Mouse (Mus musculus): ENCODE data around the gene Rnase9. TPM values are rescaled to one million over a fixed set of nuclear protein-coding genes. Genes with fewer than 3 reads are reported as not detected.

Rnase9 gene
- total RNA-seq, 2 experiments from 2014 or later, result not detected

Other genes with a start within 250 kb of the Rnase9 start
- gene Ccnb1ip1, start 234.1 kb downstream of the Rnase9 start, total RNA-seq (2021), result not detected
- 10 to 100 TPM; 25.3 to 31.1 TPM for gene Parp2, start 234.0 kb downstream of the Rnase9 start, total RNA-seq (2021)
- 1 to 10 TPM; 2.0 to 4.6 TPM for gene Tep1, start 171.3 kb downstream of the Rnase9 start, total RNA-seq (2021)
- 1 to 10 TPM; 3.6 to 5.2 TPM for gene Klhl33, start 144.4 kb downstream of the Rnase9 start, total RNA-seq (2021)
- gene Osgep, start 117.0 kb downstream of the Rnase9 start, total RNA-seq (2021), result 10 to 100 TPM; 37.3 to 44.1 TPM
- 10 to 100 TPM; 67.9 to 72.3 TPM for gene Apex1, start 116.9 kb downstream of the Rnase9 start, total RNA-seq (2021)
- gene Pip4p1, start 111.0 kb downstream of the Rnase9 start, total RNA-seq (2021), result 100 to 1,000 TPM in 1 of 2 experiments, 10 to 100 TPM in 1; 89.8 to 103 TPM
- gene Pnp, start 110.8 kb downstream of the Rnase9 start, total RNA-seq (2021), result 10 to 100 TPM; 12.8 to 13.2 TPM
- 10 to 100 TPM; 14.2 to 17.0 TPM for gene Gm49342, start 97.4 kb downstream of the Rnase9 start, total RNA-seq (2021)
- under 1 TPM; 0.81 to 0.95 TPM for gene Pnp2, start 85.9 kb downstream of the Rnase9 start, total RNA-seq (2021)
- gene Rnase10, start 34.1 kb downstream of the Rnase9 start, total RNA-seq (2021), result not detected
- not detected for gene Rnase11, start 8.3 kb upstream of the Rnase9 start, total RNA-seq (2021)
- gene Rnase12, start 15.8 kb upstream of the Rnase9 start, total RNA-seq (2021), result not detected
- not detected for gene Olfr750, start 32.6 kb upstream of the Rnase9 start, total RNA-seq (2021)
- 10 to 100 TPM; 15.8 to 18.7 TPM for gene Rnase4, start 49.2 kb upstream of the Rnase9 start, total RNA-seq (2021)
- 1 to 10 TPM; 3.4 to 5.6 TPM for gene Ang, start 49.3 kb upstream of the Rnase9 start, total RNA-seq (2021)
- not detected for gene Eddm3b, start 72.6 kb upstream of the Rnase9 start, total RNA-seq (2021)
- gene Rnase6, start 82.0 kb upstream of the Rnase9 start, total RNA-seq (2021), result under 1 TPM in 1 of 2 experiments, not detected in 1; 0.65 TPM
- 1 to 10 TPM; 1.3 to 2.1 TPM for gene Rnase1, start 104.9 kb upstream of the Rnase9 start, total RNA-seq (2021)
- gene Rnase2b, start 120.4 kb upstream of the Rnase9 start, total RNA-seq (2021), result not detected
- gene Ang2, start 157.3 kb upstream of the Rnase9 start, total RNA-seq (2021), result not detected
- under 1 TPM in 1 of 2 experiments, not detected in 1; 0.37 TPM for gene Ear14, start 161.5 kb upstream of the Rnase9 start, total RNA-seq (2021)
- not detected for gene Rnase2a, start 214.2 kb upstream of the Rnase9 start, total RNA-seq (2021)

All from layer of hippocampus, postnatal 36 days (tissue).